21 mouse cellular contexts compared by ENCODE assay signal in genomic region chr11:95829526-95830050, GRCm38 (mm10). TPM values are rescaled to one million over a fixed set of nuclear protein-coding genes. Genes with fewer than 3 reads are reported as not detected.
DNase-seq lines count a peak whose midpoint lies in the region; ATAC-seq and TF ChIP-seq lines count a peak whose summit lies in the region.
"Had no signal": no experiment of that assay in that cellular context is flagged by ENCODE, and none has a peak within 500 bp of the region (broad histone marks: within the 10 kb centered on the region; RNA-seq: fewer than 3 reads in every experiment).

No protein-coding gene starts in this region.

- peak overlapping the region; percentile 39; the same call in 1 of the 2 replicates for H3K4me3 ChIP-seq in heart, embryonic 12.5 days
- H3K4me3 ChIP-seq in liver, embryonic 13.5 days (replicated peaks): 0 out of 2 replicates have a peak overlapping the region, but pooled peaks have one; percentile 46
- no peak overlapping the region for H3K4me3 ChIP-seq in liver, embryonic 12.5 days
- no peak overlapping the region for H3K4me3 ChIP-seq in hindbrain, postnatal 0 days (ENCODE audit: low read length)
- H3K4me3 ChIP-seq: left cerebral cortex, adult 2 months had no signal

- DNase-seq in heart, postnatal 14 days: no peak
- no peak for DNase-seq in liver, embryonic 13.5 days
- peak; percentile 25 for DNase-seq in thymus, postnatal 25 days
- DNase-seq in thymus, postnatal 10 days (ENCODE audit: low spot score in 2 of 2): no peak
- DNase-seq in thymus, postnatal 4 days: peak; percentile 46
- DNase-seq in hindbrain, postnatal 0 days (ENCODE audit: low spot score): no peak
- DNase-seq: cerebellum, adult 11 months; cerebellum, postnatal 25 days; gastrocnemius, adult 2 months; kidney, adult 11 months; layer of hippocampus, adult 9-11 months; left cerebral cortex, postnatal 4 days had no signal

- H3K9ac ChIP-seq in heart, embryonic 12.5 days: peak overlapping the region; percentile 36; the same call in 1 of the 2 replicates
- H3K9ac ChIP-seq in liver, embryonic 13.5 days: no peak overlapping the region
- no peak overlapping the region for H3K9ac ChIP-seq in liver, embryonic 12.5 days
- H3K9ac ChIP-seq in hindbrain, postnatal 0 days (replicated peaks; ENCODE audit: low read length): no peak overlapping the region
- H3K9ac ChIP-seq: forebrain, embryonic 12.5 days; liver, embryonic 14.5 days had no signal

- H3K27me3 ChIP-seq in heart, embryonic 12.5 days (replicated peaks): peaks cover 69% of the 10 kb centered on the region
- peaks cover 85% of the 10 kb centered on the region for H3K27me3 ChIP-seq in liver, embryonic 13.5 days
- H3K27me3 ChIP-seq in liver, embryonic 12.5 days (replicated peaks): peaks cover 88% of the 10 kb centered on the region
- H3K27me3 ChIP-seq in hindbrain, postnatal 0 days (ENCODE audit: insufficient read depth, low read length): peaks cover 63% of the 10 kb centered on the region

- no peak overlapping the region for H3K27ac ChIP-seq in heart, embryonic 12.5 days (ENCODE audit: poor library complexity, severe bottlenecking)
- H3K27ac ChIP-seq in liver, embryonic 13.5 days: no peak overlapping the region
- H3K27ac ChIP-seq in liver, embryonic 12.5 days: no peak overlapping the region
- H3K27ac ChIP-seq in hindbrain, postnatal 0 days: no peak overlapping the region
- H3K27ac ChIP-seq: forebrain, embryonic 12.5 days; gastrocnemius, adult 2 months; left cerebral cortex, adult 2 months; liver, embryonic 14.5 days; midbrain, embryonic 13.5 days had no signal

- 42% methylated on average over 4 of the region's 4 CpGs for WGBS in heart, embryonic 12.5 days
- 56% methylated on average over 4 of the region's 4 CpGs for WGBS in liver, embryonic 13.5 days (ENCODE audit: insufficient replicate concordance)
- WGBS in liver, embryonic 12.5 days (ENCODE audit: insufficient replicate concordance): 49% methylated on average over 4 of the region's 4 CpGs
- WGBS in hindbrain, postnatal 0 days: 44% methylated on average over 4 of the region's 4 CpGs

- H3K4me2 ChIP-seq in heart, embryonic 12.5 days: no peak overlapping the region; the same call in 1 of the 2 replicates
- no peak overlapping the region for H3K4me2 ChIP-seq in liver, embryonic 13.5 days
- H3K4me2 ChIP-seq in liver, embryonic 12.5 days: no peak overlapping the region
- H3K4me2 ChIP-seq in hindbrain, postnatal 0 days (ENCODE audit: low read depth, low read length): no peak overlapping the region

- peaks cover 59% of the 10 kb centered on the region for H3K4me1 ChIP-seq in heart, embryonic 12.5 days (replicated peaks)
- H3K4me1 ChIP-seq in liver, embryonic 13.5 days (replicated peaks): peaks cover 84% of the 10 kb centered on the region
- H3K4me1 ChIP-seq in liver, embryonic 12.5 days: peaks cover 87% of the 10 kb centered on the region
- peaks cover 9% of the 10 kb centered on the region for H3K4me1 ChIP-seq in hindbrain, postnatal 0 days (ENCODE audit: insufficient read depth, low read length)

- H3K36me3 ChIP-seq in heart, embryonic 12.5 days: no peaks in the 10 kb centered on the region
- peaks cover 23% of the 10 kb centered on the region for H3K36me3 ChIP-seq in liver, embryonic 13.5 days
- H3K36me3 ChIP-seq in liver, embryonic 12.5 days: peaks cover 12% of the 10 kb centered on the region
- no peaks in the 10 kb centered on the region for H3K36me3 ChIP-seq in hindbrain, postnatal 0 days (ENCODE audit: insufficient read depth, low read length)
- H3K36me3 ChIP-seq: forebrain, embryonic 12.5 days; midbrain, embryonic 13.5 days had no signal

- intact Hi-C loops in heart, postnatal 14 days (cut with DNase I): loop anchor here (1.0 kb wide), 1 partner anchor 24 kb away; no protein-coding TSS in a partner anchor

- H3K9me3 ChIP-seq in heart, embryonic 12.5 days (replicated peaks): no peaks in the 10 kb centered on the region
- H3K9me3 ChIP-seq in liver, embryonic 13.5 days (replicated peaks): no peaks in the 10 kb centered on the region
- no peaks in the 10 kb centered on the region for H3K9me3 ChIP-seq in liver, embryonic 12.5 days (replicated peaks)
- H3K9me3 ChIP-seq in hindbrain, postnatal 0 days (ENCODE audit: low read length): no peaks in the 10 kb centered on the region
- H3K9me3 ChIP-seq: forebrain, embryonic 12.5 days; midbrain, embryonic 13.5 days had no signal

- ATAC-seq in heart, embryonic 12.5 days (ENCODE audit: insufficient number of reproducible peaks, low FRiP score): no peak
- ATAC-seq in liver, embryonic 13.5 days (ENCODE audit: low read depth): no peak
- no peak for ATAC-seq in liver, embryonic 12.5 days
- ATAC-seq in hindbrain, postnatal 0 days: no peak
- ATAC-seq: hindbrain, embryonic 16.5 days; midbrain, embryonic 13.5 days; Patski had no signal

- no peak for TF ChIP-seq CTCF in hindbrain, postnatal 0 days (IDR thresholded peaks at IDR 0.05; ENCODE audit: low read depth)

RNA-seq across cellular contexts. Expression of gene Phospho1, which starts 5.3 kb away (rescaled TPM):
- polyA plus RNA-seq in heart, embryonic 12.5 days (2016; fragmentation: Nextera tagmentation; extraction: Ambion mirVana): 0.65 and 0.66 TPM in 2 replicates
- 100 to 1,000 TPM; 172 to 179 TPM for total RNA-seq in heart, postnatal 14 days (2021)
- 5.2 and 6.2 TPM in 2 replicates for polyA plus RNA-seq in liver, embryonic 13.5 days (2015; fragmentation: Nextera tagmentation; extraction: Ambion mirVana)
- 2.7 and 3.4 TPM in 2 replicates for polyA plus RNA-seq in liver, embryonic 12.5 days (2016; fragmentation: Nextera tagmentation; extraction: Ambion mirVana)
- total RNA-seq in hindbrain, postnatal 0 days (2014; rRNA removed): 5.2 and 6.3 TPM in 2 replicates
- 0.59 TPM in 1 of 2 replicates, not detected in the other for polyA plus RNA-seq in hindbrain, postnatal 0 days (2015; fragmentation: Nextera tagmentation; extraction: Ambion mirVana)
- polyA plus RNA-seq: forebrain, embryonic 12.5 days; hindbrain, embryonic 16.5 days; midbrain, embryonic 13.5 days; stomach, embryonic 14.5 days had no signal

RNA-seq across cellular contexts. Expression of gene Gngt2, which starts 7.4 kb away (rescaled TPM):
- 39.1 and 39.2 TPM in 2 replicates for polyA plus RNA-seq in heart, embryonic 12.5 days (2016; fragmentation: Nextera tagmentation; extraction: Ambion mirVana)
- total RNA-seq in heart, postnatal 14 days (2021): 10 to 100 TPM; 18.3 to 20.0 TPM
- polyA plus RNA-seq in liver, embryonic 13.5 days (2015; fragmentation: Nextera tagmentation; extraction: Ambion mirVana): 13.8 and 15.3 TPM in 2 replicates
- 15.8 and 16.7 TPM in 2 replicates for polyA plus RNA-seq in liver, embryonic 12.5 days (2016; fragmentation: Nextera tagmentation; extraction: Ambion mirVana)
- total RNA-seq in hindbrain, postnatal 0 days (2014; rRNA removed): 0.63 TPM in 1 of 2 replicates, not detected in the other
- polyA plus RNA-seq in hindbrain, postnatal 0 days (2015; fragmentation: Nextera tagmentation; extraction: Ambion mirVana): 2.9 and 3.9 TPM in 2 replicates
- polyA plus RNA-seq: Patski had no signal

RNA-seq across cellular contexts. Expression of gene Abi3, which starts 12.7 kb away (rescaled TPM):
- polyA plus RNA-seq in heart, embryonic 12.5 days (2016; fragmentation: Nextera tagmentation; extraction: Ambion mirVana): 22.3 and 26.0 TPM in 2 replicates
- total RNA-seq in heart, postnatal 14 days (2021): 10 to 100 TPM; 20.7 to 21.0 TPM
- polyA plus RNA-seq in liver, embryonic 13.5 days (2015; fragmentation: Nextera tagmentation; extraction: Ambion mirVana): 5.8 and 6.3 TPM in 2 replicates
- polyA plus RNA-seq in liver, embryonic 12.5 days (2016; fragmentation: Nextera tagmentation; extraction: Ambion mirVana): 7.3 and 7.6 TPM in 2 replicates
- 1.9 and 3.2 TPM in 2 replicates for total RNA-seq in hindbrain, postnatal 0 days (2014; rRNA removed)
- 1.6 and 3.1 TPM in 2 replicates for polyA plus RNA-seq in hindbrain, postnatal 0 days (2015; fragmentation: Nextera tagmentation; extraction: Ambion mirVana)
- polyA plus RNA-seq: Patski had no signal

Comparison
In these comparisons a context has a peak if more than half of its experiments do, and no peak if none do; other contexts are left out.
1. H3K4me3 ChIP-seq: peak in heart, embryonic 12.5 days (single experiment) and liver, embryonic 13.5 days (single experiment); none in liver, embryonic 12.5 days (single experiment) and hindbrain, postnatal 0 days (single experiment).
2. DNase-seq: peak in thymus, postnatal 25 days (single experiment) and thymus, postnatal 4 days (single experiment); none in heart, postnatal 14 days (0 of 2), liver, embryonic 13.5 days (single experiment), thymus, postnatal 10 days (0 of 2) and hindbrain, postnatal 0 days (single experiment).